Mouse (Mus musculus) liver, embryonic 16.5 days (tissue): ENCODE results near the gene Fez2. TPM values are rescaled to one million over a fixed set of nuclear protein-coding genes. Genes with fewer than 3 reads are reported as not detected.

ENCODE experiments used
- ATAC-seq: fragments of 200-750 bp; cut with Nextera tagmentation; 2 replicates; pipeline ENCODE4 v1.8.0; 2017; ENCODE audit warnings: low read depth, mild to moderate bottlenecking, moderate number of reproducible peaks, moderate library complexity
- H3K27ac ChIP-seq: fragments of 300-500 bp; sonication (generic); 2 replicates; pipeline ENCODE4 v1.5.1; 2014; ENCODE audit warnings: mild to moderate bottlenecking, low read length
- H3K27me3 ChIP-seq: fragments of 300-500 bp; sonication (generic); 2 replicates; pipeline ENCODE4 v1.6.1; 2014; ENCODE audit warnings: low read depth, low read length, mixed read lengths; ENCODE audit not compliant: control insufficient read depth, insufficient read depth
- H3K36me3 ChIP-seq: fragments of 300-500 bp; sonication (generic); 2 replicates; pipeline ENCODE4 v1.6.1; 2014; ENCODE audit warnings: mild to moderate bottlenecking; ENCODE audit not compliant: control insufficient read depth, insufficient read depth
- H3K4me1 ChIP-seq: fragments of 300-500 bp; sonication (generic); 2 replicates; pipeline ENCODE4 v1.6.1; 2014; ENCODE audit warnings: low read depth, low read length, mixed read lengths; ENCODE audit not compliant: control insufficient read depth
- H3K4me2 ChIP-seq: fragments of 300-500 bp; sonication (generic); 2 replicates; pipeline ENCODE4 v1.6.1; 2014; ENCODE audit warnings: low read depth, low read length, mixed read lengths
- H3K4me3 ChIP-seq: fragments of 300-500 bp; sonication (generic); 2 replicates; pipeline ENCODE4 v1.5.1; 2014; ENCODE audit warnings: low read depth, mild to moderate bottlenecking, low read length
- H3K9ac ChIP-seq: fragments of 300-500 bp; sonication (generic); 2 replicates; pipeline ENCODE4 v1.6.1; 2014; ENCODE audit warnings: low read depth, low read length
- H3K9me3 ChIP-seq: fragments of 300-500 bp; sonication (generic); replicated peaks from 2 replicates; pipeline ENCODE4 v1.6.1; 2016; ENCODE audit warnings: low read length; ENCODE audit not compliant: control insufficient read depth
- WGBS: fragments of 180-500 bp; shearing (Covaris S2); extraction: QIAGEN DNeasy Blood & Tissue Kit; methylation state at CpG from one replicate; pipeline ENCODE4 v1.1.7; 2014; ENCODE audit not compliant: insufficient replicate concordance; 5-methylcytosine and 5-hydroxymethylcytosine counted together
- polyA plus RNA-seq: library from polyadenylated mRNA; unstranded; fragments of >200 nt; fragmentation: Nextera tagmentation; extraction: Ambion mirVana; gene quantifications from 2 replicates; pipeline ENCODE4 v1.2.1, GENCODE M21; 2015

Gene Fez2
- polyA plus RNA-seq, 1 experiment from 2014 or later = 18.5 TPM

- no peaks in the 10 kb centered on the region for H3K4me1 ChIP-seq
- no peak overlapping the region for H3K9ac ChIP-seq
- ATAC-seq = no peak
- H3K4me3 ChIP-seq = no peak overlapping the region
- H3K36me3 ChIP-seq = no peaks in the 10 kb centered on the region
- no peak overlapping the region for H3K27ac ChIP-seq
- H3K27me3 ChIP-seq = no peaks in the 10 kb centered on the region
- H3K4me2 ChIP-seq = no peak overlapping the region
- 53% methylated on average over 3 of the region's 3 CpGs for WGBS
- no peaks in the 10 kb centered on the region for H3K9me3 ChIP-seq
Measured at GRCm38 (mm10) chr17:78352500-78352855, 65.5 kb downstream of the Fez2 start.

GRCm38 (mm10) chr17:78351676-78352499, 66.1 kb downstream of the Fez2 start:
- no peaks in the 10 kb centered on the region for H3K4me1 ChIP-seq
- 62% methylated on average over 12 of the region's 12 CpGs for WGBS
- no peak overlapping the region for H3K9ac ChIP-seq
- H3K27me3 ChIP-seq = no peaks in the 10 kb centered on the region
- no peak for ATAC-seq
- H3K27ac ChIP-seq = no peak overlapping the region
- no peaks in the 10 kb centered on the region for H3K9me3 ChIP-seq
- no peak overlapping the region for H3K4me2 ChIP-seq
- H3K36me3 ChIP-seq = no peaks in the 10 kb centered on the region
- H3K4me3 ChIP-seq = no peak overlapping the region

- H3K9me3 ChIP-seq = no peaks in the 10 kb centered on the region
- no peaks in the 10 kb centered on the region for H3K4me1 ChIP-seq
- ATAC-seq = no peak
- H3K27ac ChIP-seq = no peak overlapping the region
- no peaks in the 10 kb centered on the region for H3K36me3 ChIP-seq
- no peak overlapping the region for H3K9ac ChIP-seq
- H3K27me3 ChIP-seq = no peaks in the 10 kb centered on the region
- 84% methylated on average over 17 of the region's 17 CpGs for WGBS
- H3K4me3 ChIP-seq = no peak overlapping the region
- no peak overlapping the region for H3K4me2 ChIP-seq
Measured at GRCm38 (mm10) chr17:78347111-78347801, 70.7 kb downstream of the Fez2 start.

- no peak overlapping the region for H3K4me2 ChIP-seq
- no peak for ATAC-seq
- H3K27me3 ChIP-seq = no peaks in the 10 kb centered on the region
- no peak overlapping the region for H3K4me3 ChIP-seq
- H3K27ac ChIP-seq = no peak overlapping the region
- 80% methylated on average over 3 of the region's 3 CpGs for WGBS
- H3K9ac ChIP-seq = no peak overlapping the region
- H3K36me3 ChIP-seq = no peaks in the 10 kb centered on the region
- H3K9me3 ChIP-seq = no peaks in the 10 kb centered on the region
- H3K4me1 ChIP-seq = no peaks in the 10 kb centered on the region
Measured at GRCm38 (mm10) chr17:78343688-78344087, 74.3 kb downstream of the Fez2 start.

GRCm38 (mm10) chr17:78335250-78335649, 82.7 kb downstream of the Fez2 start:
- Histone ChIP-seq H3K4me1 (no peaks in the 10 kb centered on the region), H3K4me2 (no peak overlapping the region), H3K4me3 (no peak overlapping the region), H3K9me3 (no peaks in the 10 kb centered on the region), H3K27ac (no peak overlapping the region), H3K9ac (no peak overlapping the region), H3K27me3 (no peaks in the 10 kb centered on the region), H3K36me3 (no peaks in the 10 kb centered on the region)
- WGBS = 75% methylated on average over 8 of the region's 8 CpGs
- ATAC-seq = no peak

- H3K9ac ChIP-seq = no peak overlapping the region
- H3K4me2 ChIP-seq = no peak overlapping the region
- H3K36me3 ChIP-seq = no peaks in the 10 kb centered on the region
- H3K9me3 ChIP-seq = no peaks in the 10 kb centered on the region
- ATAC-seq = no peak
- H3K4me1 ChIP-seq = peaks cover 7% of the 10 kb centered on the region
- WGBS = 80% methylated on average over 10 of the region's 10 CpGs
- H3K27me3 ChIP-seq = no peaks in the 10 kb centered on the region
- no peak overlapping the region for H3K4me3 ChIP-seq
- no peak overlapping the region for H3K27ac ChIP-seq
Measured at GRCm38 (mm10) chr17:78333275-78333674, 84.7 kb downstream of the Fez2 start.

GRCm38 (mm10) chr17:78331438-78331837, 86.5 kb downstream of the Fez2 start:
- H3K27ac ChIP-seq = no peak overlapping the region
- H3K9ac ChIP-seq = no peak overlapping the region
- 52% methylated on average over 8 of the region's 8 CpGs for WGBS
- ATAC-seq = no peak
- H3K27me3 ChIP-seq = no peaks in the 10 kb centered on the region
- no peak overlapping the region for H3K4me3 ChIP-seq
- H3K9me3 ChIP-seq = no peaks in the 10 kb centered on the region
- no peak overlapping the region for H3K4me2 ChIP-seq
- H3K4me1 ChIP-seq = peaks cover 22% of the 10 kb centered on the region
- H3K36me3 ChIP-seq = no peaks in the 10 kb centered on the region

- H3K9ac ChIP-seq = no peak overlapping the region
- H3K9me3 ChIP-seq = no peaks in the 10 kb centered on the region
- no peaks in the 10 kb centered on the region for H3K27me3 ChIP-seq
- H3K4me3 ChIP-seq = no peak overlapping the region
- peak; percentile 95 for ATAC-seq
- peak overlapping the region; percentile 31 for H3K4me2 ChIP-seq
- no peaks in the 10 kb centered on the region for H3K36me3 ChIP-seq
- H3K27ac ChIP-seq = peak overlapping the region; percentile 78
- 13% methylated on average over 3 of the region's 3 CpGs for WGBS
- H3K4me1 ChIP-seq = peaks cover 27% of the 10 kb centered on the region
Measured at GRCm38 (mm10) chr17:78328287-78328686, 89.7 kb downstream of the Fez2 start.

GRCm38 (mm10) chr17:78327187-78327586, 90.8 kb downstream of the Fez2 start:
- peaks cover 27% of the 10 kb centered on the region for H3K4me1 ChIP-seq
- 26% methylated on average over 4 of the region's 4 CpGs for WGBS
- no peaks in the 10 kb centered on the region for H3K36me3 ChIP-seq
- no peaks in the 10 kb centered on the region for H3K9me3 ChIP-seq
- no peak overlapping the region for H3K4me2 ChIP-seq
- no peaks in the 10 kb centered on the region for H3K27me3 ChIP-seq
- H3K4me3 ChIP-seq = no peak overlapping the region
- peak; percentile 31; the same call in 1 of the 2 replicates for ATAC-seq
- no peak overlapping the region for H3K27ac ChIP-seq
- no peak overlapping the region for H3K9ac ChIP-seq
